Mouse (Mus musculus) C2C12 (cell line): ENCODE measurements around the gene Pde2a. TPM values are rescaled to one million over a fixed set of nuclear protein-coding genes. Genes with fewer than 3 reads are reported as not detected.

Experiments used
- H3K27me3 ChIP-seq: one replicate; pipeline ENCODE4 v1.6.1; 2011; ENCODE audit not compliant: control insufficient read depth, insufficient read depth, insufficient read length
- H3K36me3 ChIP-seq: one replicate; pipeline ENCODE4 v1.6.1; 2011; ENCODE audit not compliant: control insufficient read depth, insufficient read depth
- H3K4me3 ChIP-seq: one replicate; pipeline ENCODE4 v1.5.1; 2011; ENCODE audit warnings: mild to moderate bottlenecking, control low read depth; ENCODE audit not compliant: poor library complexity, insufficient read depth, severe bottlenecking
- H3K79me2 ChIP-seq: one replicate; pipeline ENCODE4 v1.6.1; 2011; ENCODE audit not compliant: control insufficient read depth, insufficient read depth
- H3K79me3 ChIP-seq: one replicate; pipeline ENCODE4 v1.6.1; 2011; ENCODE audit warnings: low read depth, control low read depth
- H3ac ChIP-seq: one replicate; pipeline ENCODE3; 2011; ENCODE audit warnings: low read depth; ENCODE audit not compliant: control insufficient read depth, insufficient read length
- CEBPB ChIP-seq: IDR thresholded peaks from one replicate; pipeline ENCODE4 v1.6.1; 2011; ENCODE audit warnings: low read depth, mild to moderate bottlenecking, control low read depth, moderate library complexity
- CTCF ChIP-seq: IDR thresholded peaks from one replicate; pipeline ENCODE4 v1.5.1; 2011; ENCODE audit not compliant: control insufficient read depth, insufficient read depth, insufficient read length
- FOSL1 ChIP-seq: IDR thresholded peaks from one replicate; pipeline ENCODE4 v1.8.0; 2011; ENCODE audit warnings: mild to moderate bottlenecking, low read length; ENCODE audit not compliant: poor library complexity, insufficient read depth, severe bottlenecking
- MAX ChIP-seq: IDR thresholded peaks from one replicate; pipeline ENCODE4 v1.6.1; 2011; ENCODE audit warnings: mild to moderate bottlenecking, control low read depth
- MYOD1 ChIP-seq: IDR thresholded peaks from one replicate; pipeline ENCODE4 v1.6.1; 2011; ENCODE audit warnings: low read depth; ENCODE audit not compliant: control insufficient read depth, insufficient read length
- MYOG ChIP-seq: IDR thresholded peaks from one replicate; pipeline ENCODE4 v1.6.1; 2011; ENCODE audit not compliant: control insufficient read depth, insufficient read length; ENCODE audit errors: extremely low read depth
- USF1 ChIP-seq: IDR thresholded peaks from one replicate; pipeline ENCODE4 v1.6.1; 2011; ENCODE audit warnings: low read depth, mild to moderate bottlenecking, control low read depth, moderate library complexity
- polyA plus RNA-seq: library from polyadenylated mRNA; unstranded; fragments of >200 nt; fragmentation: generic; extraction: Trizol; gene quantifications from one replicate; pipeline ENCODE4 v1.2.1, GENCODE M21; 2012; ENCODE audit warnings: missing spikeins

Pde2a gene
- polyA plus RNA-seq, 1 experiment, result 2.9 TPM

- Histone ChIP-seq H3K27me3 (no peaks in the 10 kb centered on the region), H3K4me3 (no peak overlapping the region), H3K79me3 (no peaks in the 10 kb centered on the region), H3K36me3 (no peaks in the 10 kb centered on the region), H3K79me2 (no peaks in the 10 kb centered on the region), H3ac (no peak overlapping the region)
- TF ChIP-seq FOSL1 (no peak), CEBPB (no peak), MYOG (no peak), MYOD1 (no peak), USF1 (no peak), MAX (no peak), CTCF (no peak)
These were observed 36.2 kb upstream of the Pde2a start for GRCm38 (mm10) chr7:101385331-101385733.

- no peaks in the 10 kb centered on the region for H3K36me3 ChIP-seq
- no peak overlapping the region for H3ac ChIP-seq
- TF ChIP-seq MYOD1, result no peak
- TF ChIP-seq USF1, result no peak
- no peak for TF ChIP-seq FOSL1
- TF ChIP-seq CEBPB, result no peak
- no peak for TF ChIP-seq MYOG
- TF ChIP-seq CTCF, result no peak
- no peak for TF ChIP-seq MAX
- H3K79me2 ChIP-seq, result no peaks in the 10 kb centered on the region
- H3K4me3 ChIP-seq, result no peak overlapping the region
- H3K79me3 ChIP-seq, result no peaks in the 10 kb centered on the region
- no peaks in the 10 kb centered on the region for H3K27me3 ChIP-seq
These were observed 35.5 kb upstream of the Pde2a start for GRCm38 (mm10) chr7:101385866-101386452.

- Histone ChIP-seq H3K36me3 (no peaks in the 10 kb centered on the region), H3K4me3 (no peak overlapping the region), H3K27me3 (no peaks in the 10 kb centered on the region), H3K79me2 (no peaks in the 10 kb centered on the region), H3K79me3 (no peaks in the 10 kb centered on the region), H3ac (no peak overlapping the region)
- TF ChIP-seq USF1, result no peak
- TF ChIP-seq MYOG, result no peak
- no peak for TF ChIP-seq MAX
These were observed 32.2 kb upstream of the Pde2a start for GRCm38 (mm10) chr7:101389256-101389655.

- TF ChIP-seq USF1 (no peak), MYOG (no peak), FOSL1 (no peak), CEBPB (no peak), CTCF (no peak), MYOD1 (no peak), MAX (no peak)
- no peaks in the 10 kb centered on the region for H3K27me3 ChIP-seq
- H3K79me2 ChIP-seq, result no peaks in the 10 kb centered on the region
- no peaks in the 10 kb centered on the region for H3K36me3 ChIP-seq
- no peak overlapping the region for H3ac ChIP-seq
- no peaks in the 10 kb centered on the region for H3K79me3 ChIP-seq
- no peak overlapping the region for H3K4me3 ChIP-seq
These were observed 29.5 kb upstream of the Pde2a start for GRCm38 (mm10) chr7:101391909-101392479.

GRCm38 (mm10) chr7:101393015-101393414 lies 28.5 kb upstream of the Pde2a start:
- H3ac ChIP-seq, result no peak overlapping the region
- H3K27me3 ChIP-seq, result no peaks in the 10 kb centered on the region
- H3K4me3 ChIP-seq, result no peak overlapping the region
- no peaks in the 10 kb centered on the region for H3K79me3 ChIP-seq
- H3K36me3 ChIP-seq, result no peaks in the 10 kb centered on the region
- TF ChIP-seq MAX (no peak), CEBPB (no peak), FOSL1 (no peak), MYOG (no peak), USF1 (no peak), CTCF (no peak), MYOD1 (no peak)
- H3K79me2 ChIP-seq, result no peaks in the 10 kb centered on the region
